Mouse (Mus musculus): ENCODE measurements at regions not wholly inside any gene's neighbourhood (a gene's known extent, or its start where the extent isn't known, plus 50 kb on each side); places are given as distances from the start of the nearest gene placed in this dataset.

- TF ChIP-seq MAFK (IDR thresholded peaks at IDR 0.05; ENCODE audit: borderline replicate concordance, low read depth, low read length): no peak
- TF ChIP-seq USF2 (IDR thresholded peaks at IDR 0.05; ENCODE audit: borderline replicate concordance in 1 of 2, insufficient read depth in 1 of 2, low read depth in 1 of 2, low read length in 2 of 2): no peak
- TF ChIP-seq POLR2A (IDR thresholded peaks at IDR 0.05; ENCODE audit: control insufficient read depth in 1 of 2, insufficient read depth in 1 of 2, low read depth in 1 of 2, low read length in 2 of 2, poor library complexity in 1 of 2): no peak
- no peak for TF ChIP-seq CHD2 (IDR thresholded peaks at IDR 0.05; ENCODE audit: low read length)
- TF ChIP-seq MAZ (IDR thresholded peaks at IDR 0.05; ENCODE audit: low read depth, low read length): no peak
- TF ChIP-seq EP300 (IDR thresholded peaks at IDR 0.05; ENCODE audit: low read depth in 1 of 2, low read length in 2 of 2): no peak
Measured at GRCm38 (mm10) chr19:26973058-26973457, 87.4 kb downstream of the Gm815 start.
